Mouse (Mus musculus) inflammation-experienced regulatory T-cells, adult 6 months (primary cell): Measurements from ENCODE around the gene Nt5dc2. TPM values are rescaled to one million over a fixed set of nuclear protein-coding genes. Genes with fewer than 3 reads are reported as not detected.

Experiments
- ATAC-seq: one replicate; pipeline ENCODE4 v1.8.0; 2017
- polyA plus RNA-seq, 3 experiments: library from polyadenylated mRNA; unstranded; fragments of 100-300 nt; shearing (Covaris generic); gene quantifications; one replicate each; pipeline ENCODE4 v1.2.1; 2017

Gene Nt5dc2
- polyA plus RNA-seq, 3 experiments from 2014 or later, result not detected

DNA sequence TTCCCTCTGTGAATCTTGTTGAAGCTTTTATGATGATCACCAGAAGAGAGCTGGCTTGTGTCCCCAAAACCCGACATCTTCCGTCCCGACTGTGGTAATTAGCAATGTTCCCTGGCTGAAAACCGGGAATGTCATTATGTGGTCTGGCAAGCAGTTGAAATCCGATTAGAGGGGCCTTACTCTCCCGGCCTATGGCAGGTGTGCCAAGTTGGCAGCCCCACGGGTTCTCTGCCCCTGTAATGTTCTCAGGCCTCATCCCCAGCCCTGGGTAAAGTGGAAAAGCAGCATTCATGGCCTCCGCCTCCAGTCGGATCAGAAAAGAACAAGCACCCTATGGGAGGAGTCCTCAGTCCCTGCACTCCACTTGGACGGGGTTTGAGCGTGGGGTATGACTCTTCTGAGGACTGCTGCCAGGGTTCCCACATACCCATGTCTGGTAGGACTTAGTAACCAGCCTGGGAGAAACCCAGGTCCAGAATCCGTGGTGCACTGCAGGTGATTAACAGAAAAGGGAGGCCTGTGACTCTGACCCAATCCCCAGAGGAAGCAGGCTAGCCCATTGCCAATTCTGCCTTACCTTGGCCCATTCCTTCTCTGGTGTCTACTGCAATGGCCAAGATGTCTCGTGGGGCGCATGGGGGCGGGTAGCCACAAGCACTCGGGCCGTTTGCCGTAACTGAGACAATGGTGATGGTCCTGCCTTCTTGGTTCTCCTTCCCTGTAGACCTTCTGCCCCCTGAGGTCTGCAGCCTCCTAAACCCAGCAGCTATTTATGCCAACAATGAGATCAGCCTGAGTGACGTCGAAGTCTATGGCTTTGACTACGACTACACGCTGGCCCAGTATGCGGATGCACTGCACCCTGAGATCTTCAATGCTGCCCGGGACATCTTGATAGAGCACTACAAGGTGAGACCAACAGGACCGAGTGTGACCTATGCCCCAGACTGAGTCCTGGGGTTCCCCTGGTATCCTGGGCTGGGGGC is 3.5 kb downstream of the Nt5dc2 start:
- no peak for ATAC-seq

- no peak for ATAC-seq
Observed at GRCm38 (mm10) chr14:31135495-31136410, 4.9 kb downstream of the Nt5dc2 start.

DNA sequence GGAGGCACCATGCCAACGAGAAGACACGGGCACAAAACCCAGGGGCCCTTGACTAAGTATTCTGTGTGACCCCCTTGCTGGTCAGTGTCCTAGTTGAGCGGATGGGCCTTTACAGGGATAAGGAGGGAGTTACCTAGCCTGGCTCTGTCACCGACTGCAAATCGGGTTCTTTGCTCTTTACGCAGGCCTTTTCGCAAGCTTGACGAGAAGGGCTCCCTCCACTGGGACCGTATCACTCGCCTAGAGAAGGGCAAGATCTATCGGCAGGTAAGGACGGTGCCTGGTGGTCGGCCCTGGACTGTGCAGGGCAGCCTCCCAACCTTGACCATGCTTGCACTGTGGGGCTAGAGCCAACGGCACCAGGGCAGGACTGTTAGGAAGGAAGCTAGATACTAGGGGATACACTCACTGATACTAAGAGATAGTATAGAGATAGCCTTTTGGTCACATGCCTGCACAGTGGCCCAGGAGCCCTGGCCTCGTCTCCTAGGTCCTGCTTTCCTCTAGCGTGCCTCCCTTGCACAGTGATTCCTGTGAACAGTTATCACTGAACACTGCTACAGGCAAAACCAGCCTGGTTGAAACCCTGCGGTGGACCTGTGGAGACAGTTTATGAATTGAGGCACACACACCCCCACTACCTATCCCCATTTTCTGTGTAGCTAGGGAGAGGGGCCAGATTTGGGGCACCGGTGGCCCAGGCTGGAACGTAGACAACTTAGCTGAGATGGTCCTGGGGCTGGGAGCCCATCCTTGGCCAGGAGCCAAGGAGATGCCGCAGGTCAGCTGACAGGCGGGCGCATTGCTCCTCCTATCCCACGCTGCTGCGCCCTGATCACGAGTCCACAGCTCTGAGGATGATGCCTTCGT is 5.8 kb downstream of the Nt5dc2 start:
- ATAC-seq, result no peak

GRCm38 (mm10) chr14:31137281-31137595 is 6.4 kb downstream of the Nt5dc2 start:
- ATAC-seq, result no peak

GRCm38 (mm10) chr14:31137791-31138190 is 6.9 kb downstream of the Nt5dc2 start:
- no peak for ATAC-seq

GRCm38 (mm10) chr14:31138219-31138896 is 7.5 kb downstream of the Nt5dc2 start:
- no peak for ATAC-seq

DNA sequence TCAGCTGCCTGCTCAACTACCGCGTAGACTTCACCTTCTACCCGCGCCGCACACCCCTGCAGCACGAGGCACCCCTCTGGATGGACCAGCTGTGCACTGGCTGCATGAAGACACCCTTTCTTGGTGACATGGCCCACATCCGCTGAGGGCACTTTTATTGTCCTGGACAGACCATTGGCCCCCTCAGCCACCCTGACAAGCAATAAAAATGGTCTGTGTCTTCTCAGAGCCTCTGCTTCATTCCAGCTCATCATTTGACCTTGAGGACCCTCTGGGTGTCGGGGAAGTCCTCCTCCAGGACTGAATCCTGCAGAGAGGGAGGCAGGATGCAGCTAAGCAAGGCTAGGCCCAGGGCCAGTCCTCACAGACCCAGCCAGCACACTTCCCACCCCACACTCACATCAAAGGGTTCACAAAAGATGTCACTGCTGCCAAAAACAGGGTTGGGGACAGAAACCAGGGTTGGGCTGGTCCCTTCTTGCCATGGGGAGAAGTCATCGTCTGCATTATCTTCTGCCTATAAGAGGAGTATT is 8.1 kb downstream of the Nt5dc2 start:
- ATAC-seq, result no peak

DNA sequence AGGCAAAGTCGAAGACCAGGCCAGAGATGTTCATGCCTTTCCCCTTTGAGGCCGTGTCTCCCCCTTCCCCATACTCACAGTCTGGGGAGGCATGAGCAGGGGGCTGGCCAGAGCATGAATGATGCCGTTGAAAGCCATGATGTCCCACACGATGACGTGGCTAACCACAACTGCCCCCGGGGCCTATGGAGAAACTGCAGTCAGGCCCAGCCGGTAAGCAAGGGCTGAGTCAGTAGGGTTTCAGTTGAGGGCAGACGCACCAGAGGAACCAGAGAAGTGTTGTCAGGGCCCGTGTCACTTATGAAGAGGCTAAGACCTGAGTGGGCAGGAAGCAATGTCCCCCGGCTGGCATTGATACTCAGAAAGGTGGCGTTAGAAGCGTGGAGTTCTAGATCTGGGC is 8.8 kb downstream of the Nt5dc2 start:
- ATAC-seq, result no peak

GRCm38 (mm10) chr14:31140141-31140540 is 9.3 kb downstream of the Nt5dc2 start:
- ATAC-seq, result no peak

- no peak for ATAC-seq
Observed at GRCm38 (mm10) chr14:31141011-31141410, 10.2 kb downstream of the Nt5dc2 start.

DNA sequence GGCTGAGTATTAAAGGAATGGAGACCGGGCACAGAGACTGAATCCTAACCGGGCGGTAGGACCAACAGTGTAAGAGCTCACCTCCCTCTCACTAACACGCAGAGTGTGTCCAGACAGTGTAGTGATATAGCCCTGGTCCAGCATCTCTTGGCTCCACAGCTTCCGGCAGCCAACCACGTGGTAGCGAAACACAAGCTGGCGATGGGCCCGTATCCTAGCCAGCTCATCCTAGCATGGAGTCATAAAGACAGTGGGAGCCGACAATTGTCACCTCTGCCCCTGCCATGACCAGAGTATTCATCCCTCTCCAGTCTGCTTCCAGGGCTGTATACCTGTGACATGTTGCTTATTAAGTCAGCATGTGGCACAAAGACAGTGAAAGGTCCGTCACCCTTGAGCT is 14.8 kb downstream of the Nt5dc2 start:
- ATAC-seq, result no peak

DNA sequence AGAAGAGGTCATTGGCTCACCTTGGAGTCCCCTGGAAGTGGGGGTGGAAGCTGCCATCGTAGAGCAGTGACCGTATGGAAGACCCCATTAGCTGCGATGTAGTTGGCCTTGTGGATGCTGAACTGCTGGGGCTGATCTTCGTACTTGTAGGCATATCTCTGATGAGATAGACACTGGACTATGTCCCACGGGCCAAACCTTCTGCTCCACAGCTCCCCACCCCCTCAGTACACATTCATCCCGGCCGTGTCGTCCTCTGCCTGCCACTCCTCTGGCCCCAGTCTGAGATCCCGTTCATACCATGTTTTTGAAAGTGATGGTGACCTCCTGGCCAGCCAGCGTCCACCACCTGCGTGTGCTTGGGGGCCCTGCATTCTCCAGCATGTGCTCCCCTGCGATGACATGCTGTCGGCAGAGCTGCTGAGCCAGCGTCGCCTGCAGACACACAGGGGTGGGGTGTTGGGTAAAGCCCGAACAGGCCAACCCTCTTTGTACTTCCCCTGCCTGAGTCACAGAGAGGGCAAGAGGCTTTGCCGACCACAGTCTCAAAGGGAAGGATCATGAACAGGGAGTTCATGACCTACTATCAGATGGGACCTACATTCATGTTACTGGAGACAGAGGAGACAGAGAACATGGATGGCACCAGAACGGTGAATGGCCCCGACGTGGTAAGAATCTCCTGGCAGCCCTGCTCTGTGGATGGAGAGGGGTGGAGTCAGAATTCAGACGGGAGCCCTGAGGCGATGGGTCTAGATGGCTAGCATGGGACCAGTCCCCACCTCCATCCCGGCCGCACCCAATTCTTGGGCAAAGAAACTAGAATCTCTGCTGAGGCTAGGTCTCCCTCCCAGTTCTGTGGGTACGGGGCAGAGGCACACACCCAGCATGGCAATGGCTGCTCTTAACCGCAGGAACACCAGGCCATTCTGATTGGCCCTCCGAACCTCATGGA is 29.6 kb downstream of the Nt5dc2 start:
- ATAC-seq, result peak; percentile 63

- ATAC-seq, result no peak
Observed at GRCm38 (mm10) chr14:31161191-31161590, 30.3 kb downstream of the Nt5dc2 start.

GRCm38 (mm10) chr14:31161638-31162037 is 30.8 kb downstream of the Nt5dc2 start:
- no peak for ATAC-seq

DNA sequence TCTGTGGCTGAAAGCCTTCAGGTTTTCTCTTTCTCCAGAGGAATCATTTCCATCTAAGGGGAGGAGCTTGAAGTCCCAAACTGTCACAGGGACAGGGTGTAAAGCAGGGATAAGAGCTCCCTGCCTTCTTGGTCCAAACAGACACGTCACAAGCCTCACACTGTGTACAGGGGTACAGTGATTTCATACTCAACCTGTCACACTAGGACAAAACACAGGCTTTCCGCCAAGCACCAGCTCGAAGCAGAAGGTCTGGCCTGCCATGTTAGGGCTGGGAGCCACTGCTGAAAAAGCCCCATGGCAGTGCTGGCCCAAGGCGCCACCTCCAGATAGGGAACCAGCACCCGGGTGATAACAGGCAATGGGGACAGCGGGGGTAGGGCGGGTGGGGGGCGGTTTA is 33.2 kb downstream of the Nt5dc2 start:
- no peak for ATAC-seq

GRCm38 (mm10) chr14:31165010-31165409 is 34.2 kb downstream of the Nt5dc2 start:
- no peak for ATAC-seq

DNA sequence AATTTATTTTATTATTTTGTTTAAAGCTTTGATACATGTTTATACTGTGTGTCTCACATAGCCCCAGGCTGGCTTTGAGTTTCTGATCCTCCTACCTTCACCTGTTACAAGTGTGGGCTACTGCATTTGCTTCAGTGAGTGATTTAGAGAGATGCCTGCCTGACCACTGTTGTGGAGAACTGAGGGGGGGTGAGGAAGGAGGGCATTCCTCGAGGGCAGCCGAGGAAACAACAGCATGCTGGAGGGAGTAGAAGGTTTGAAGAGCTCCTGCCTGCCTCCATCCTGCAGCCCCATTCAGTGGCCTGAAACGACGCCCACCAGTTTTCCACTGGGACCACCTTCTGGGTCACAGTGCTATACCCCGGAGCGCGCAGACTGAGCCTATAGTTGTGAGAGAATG is 34.6 kb downstream of the Nt5dc2 start:
- ATAC-seq, result no peak

DNA sequence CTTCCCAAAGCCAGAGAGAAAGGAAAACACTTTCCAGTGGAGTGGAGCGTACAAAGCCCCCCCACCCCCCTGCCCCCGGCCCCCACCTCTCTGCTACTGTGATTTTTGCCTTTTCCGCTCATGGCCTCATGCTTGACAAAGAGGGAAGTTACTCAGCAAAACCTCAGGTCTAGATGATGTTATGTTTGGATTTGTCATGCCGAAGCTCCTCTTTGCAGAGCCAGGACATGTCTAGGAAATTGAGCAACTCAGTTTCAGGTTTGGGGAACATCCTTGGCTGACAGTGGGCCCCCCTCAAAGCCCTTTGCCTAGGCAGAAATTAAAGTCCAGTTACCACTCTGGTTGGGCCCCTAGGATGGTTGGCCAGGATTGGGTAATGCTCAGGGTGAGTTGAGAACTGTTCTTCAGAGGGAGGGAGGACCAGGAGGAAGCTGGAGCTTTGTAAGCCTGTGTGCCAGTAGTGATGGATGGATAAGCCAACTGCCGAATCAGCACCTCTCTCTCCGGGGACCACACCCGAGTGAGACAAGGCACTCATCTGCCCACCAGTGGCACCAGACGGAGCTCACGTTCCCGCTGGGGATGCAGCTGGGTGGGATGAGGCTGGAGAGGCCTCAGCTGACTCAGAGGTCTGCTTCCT is 35.3 kb downstream of the Nt5dc2 start:
- no peak for ATAC-seq

DNA sequence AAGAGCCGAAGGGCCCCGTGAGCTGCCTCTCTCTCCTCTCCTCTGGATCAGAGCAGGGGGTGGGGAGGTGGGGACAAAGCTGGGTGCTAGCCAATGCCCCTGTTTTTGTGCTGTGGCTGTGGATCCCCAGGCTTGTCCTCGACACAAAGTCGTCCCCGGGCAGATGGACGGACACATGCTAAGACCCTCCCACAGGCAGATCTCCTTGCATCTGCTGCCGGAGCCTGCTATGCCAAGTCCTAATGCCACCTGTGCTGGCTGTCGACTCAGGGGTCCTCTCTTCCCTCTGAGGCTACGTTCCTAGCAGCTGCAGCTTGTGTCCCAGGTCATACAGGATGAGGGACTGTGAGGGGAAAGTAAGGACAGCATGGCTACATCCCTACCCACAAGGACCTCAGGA is 36.0 kb downstream of the Nt5dc2 start:
- ATAC-seq, result no peak

DNA sequence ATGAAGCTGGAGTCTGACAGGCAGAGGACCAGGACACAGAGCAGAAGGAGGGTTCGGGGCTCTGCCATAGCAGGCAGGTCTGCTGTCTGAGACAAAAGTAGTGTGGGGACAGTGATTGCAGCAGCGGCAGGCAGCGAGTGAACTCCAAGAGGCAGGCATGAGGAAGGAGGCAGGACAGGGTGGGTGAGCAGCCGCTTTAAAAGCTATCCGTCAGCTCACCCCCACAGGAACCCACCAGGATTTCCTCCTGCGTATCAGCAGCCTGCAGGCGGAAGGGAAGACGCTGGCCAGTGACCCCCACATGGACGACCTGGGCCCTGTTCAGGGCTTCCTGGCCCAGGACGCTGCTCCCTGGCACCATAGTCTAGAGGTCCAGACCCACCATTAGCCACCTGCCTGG is 37.6 kb downstream of the Nt5dc2 start, which contains the start of gene Stab1:
TSS of gene Stab1 (minus strand) at position 217 of the 400 bp plus-strand sequence.
- ATAC-seq, result no peak
